11 mouse cellular contexts compared by ENCODE assay signal in genomic region chr11:49844311-49844710, GRCm38 (mm10). TPM values are rescaled to one million over a fixed set of nuclear protein-coding genes. Genes with fewer than 3 reads are reported as not detected.
"Had no signal": no experiment of that assay in that cellular context is flagged by ENCODE, and none has a peak within 500 bp of the region (broad histone marks: within the 10 kb centered on the region; RNA-seq: fewer than 3 reads in every experiment).

No protein-coding gene starts in this region.

- H3K4me2 ChIP-seq: liver, embryonic 11.5 days; liver, embryonic 15.5 days; lung, embryonic 14.5 days; midbrain, embryonic 12.5 days had no signal

- H3K27me3 ChIP-seq: liver, embryonic 15.5 days; midbrain, embryonic 12.5 days had no signal

- H3K27ac ChIP-seq: kidney, postnatal 0 days; layer of hippocampus, adult 2 months; limb, embryonic 10.5 days; liver, embryonic 15.5 days; midbrain, embryonic 12.5 days had no signal

- H3K4me3 ChIP-seq: layer of hippocampus, adult 2 months; limb, embryonic 10.5 days; liver, embryonic 15.5 days; midbrain, embryonic 12.5 days had no signal

- ATAC-seq: inflammation-experienced regulatory T-cells, adult 6 months; intestine, postnatal 0 days; midbrain, embryonic 16.5 days had no signal

- H3K9me3 ChIP-seq: limb, embryonic 10.5 days; liver, embryonic 15.5 days; midbrain, embryonic 12.5 days had no signal

- H3K36me3 ChIP-seq: liver, embryonic 15.5 days; midbrain, embryonic 12.5 days had no signal

- H3K9ac ChIP-seq: liver, embryonic 15.5 days; lung, embryonic 14.5 days; midbrain, embryonic 12.5 days had no signal

RNA-seq across cellular contexts. Expression of gene Gfpt2, which starts 50.3 kb away (rescaled TPM):
- polyA plus RNA-seq: macrophage had no signal

RNA-seq across cellular contexts. Expression of gene Rasgef1c, which starts 57.3 kb away (rescaled TPM):
- polyA plus RNA-seq: liver, embryonic 11.5 days; macrophage had no signal
